Mouse (Mus musculus) layer of hippocampus, adult 9-11 months (tissue): ENCODE data around the gene Tiparp.
A peak's percentile ranks its signal among the peaks of the same experiment; 100 is the strongest.

ENCODE experiments used
- DNase-seq: peaks from one replicate; pipeline ENCODE4 v3.0.0; 2022

Gene Tiparp

GRCm38 (mm10) chr3:65585291-65585690 is 57.1 kb downstream of the Tiparp start:
- DNase-seq: no peak

- no peak for DNase-seq
Observed at GRCm38 (mm10) chr3:65585823-65586482, 57.7 kb downstream of the Tiparp start.

- DNase-seq: peak; percentile 37
Observed at GRCm38 (mm10) chr3:65586483-65586905, 58.3 kb downstream of the Tiparp start.

GRCm38 (mm10) chr3:65586966-65587365 is 58.8 kb downstream of the Tiparp start:
- DNase-seq: no peak

GRCm38 (mm10) chr3:65588424-65588823 is 60.2 kb downstream of the Tiparp start:
- DNase-seq: no peak

GRCm38 (mm10) chr3:65592850-65593249 is 64.6 kb downstream of the Tiparp start:
- no peak for DNase-seq

- no peak for DNase-seq
Observed at GRCm38 (mm10) chr3:65594493-65594892, 66.3 kb downstream of the Tiparp start.

GRCm38 (mm10) chr3:65595196-65595595 is 67.0 kb downstream of the Tiparp start:
- no peak for DNase-seq

- no peak for DNase-seq
Observed at GRCm38 (mm10) chr3:65598071-65598830, 70.0 kb downstream of the Tiparp start.

- no peak for DNase-seq
Observed at GRCm38 (mm10) chr3:65599151-65599550, 70.9 kb downstream of the Tiparp start.

GRCm38 (mm10) chr3:65601291-65602050 is 73.3 kb downstream of the Tiparp start:
- no peak for DNase-seq

GRCm38 (mm10) chr3:65603392-65604055 is 75.3 kb downstream of the Tiparp start:
- DNase-seq: no peak
